Mouse (Mus musculus) heart, adult 9 months (tissue): ENCODE data around the gene Bicdl2.

Source experiments
- DNase-seq, 2 experiments: peaks; one replicate each; pipeline ENCODE4 v3.0.0; 2022; ENCODE audit warnings: low spot score in 2 of 2

Gene Bicdl2

DNA sequence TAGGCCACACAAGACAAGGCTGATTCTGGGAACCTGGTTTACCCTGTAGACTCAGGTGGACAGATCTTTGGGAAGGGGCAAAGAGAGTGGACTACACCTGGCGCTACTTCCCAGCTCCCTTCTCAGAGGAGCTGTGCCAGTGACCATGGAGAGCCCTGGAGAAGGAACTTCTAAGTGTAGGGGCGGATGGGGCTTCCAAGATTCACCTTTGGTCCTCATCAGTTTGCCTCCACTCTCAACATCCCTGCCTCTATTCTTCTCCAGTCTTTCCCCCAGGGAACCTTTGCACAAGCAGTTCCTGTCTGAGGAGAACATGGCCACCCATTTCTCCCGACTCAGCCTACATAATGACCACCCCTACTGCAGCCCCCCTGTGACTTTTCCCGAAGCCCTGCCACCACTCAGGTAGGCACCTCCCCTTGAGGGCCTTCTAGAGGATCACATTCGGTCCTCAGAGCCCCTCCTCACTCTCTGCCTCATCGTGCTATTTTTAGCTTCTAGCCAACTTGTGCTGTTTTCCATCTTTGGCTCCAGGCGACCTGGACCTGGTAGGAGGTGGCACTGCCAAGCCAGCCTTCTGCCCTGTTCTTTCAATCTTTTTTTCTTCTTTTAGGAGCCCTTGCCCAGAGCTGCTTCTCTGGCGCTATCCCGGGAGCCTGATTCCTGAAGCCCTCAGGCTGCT lies 14.1 kb downstream of the Bicdl2 start:
- peak; percentile 50 to 64 for DNase-seq

- DNase-seq = peak; percentile 64 to 75
Observed at GRCm38 (mm10) chr17:23675127-23675526, 14.8 kb downstream of the Bicdl2 start.

GRCm38 (mm10) chr17:23675564-23676281 lies 15.4 kb downstream of the Bicdl2 start:
- peak; percentile 46 to 56 for DNase-seq

DNA sequence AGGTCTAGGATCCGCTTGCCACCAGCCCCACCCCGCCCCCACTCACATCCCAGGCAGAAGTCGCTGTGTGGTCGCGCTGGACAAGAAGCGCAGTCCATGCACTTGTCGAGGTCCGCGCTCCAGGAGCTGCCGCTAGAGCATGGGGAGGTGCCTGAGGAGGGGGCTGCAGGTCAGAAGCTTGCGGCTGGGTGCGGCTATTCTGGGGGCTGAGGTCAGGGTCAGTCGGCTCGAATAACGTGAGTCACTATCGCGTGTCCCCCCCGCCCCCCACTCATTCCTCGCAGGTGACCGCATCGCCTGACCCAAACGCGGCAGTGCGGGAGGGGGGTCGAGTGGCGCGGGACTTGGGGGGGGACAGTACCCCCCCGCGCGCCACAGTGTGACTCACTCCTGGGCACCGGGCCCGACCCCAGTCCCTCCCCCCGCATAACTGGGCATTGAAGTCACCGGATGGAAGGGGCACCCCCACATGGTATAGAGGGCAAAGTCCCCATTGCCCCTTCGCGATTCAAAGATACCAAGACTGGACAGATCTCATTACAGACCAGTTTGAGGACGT lies 16.2 kb downstream of the Bicdl2 start:
- peak; percentile 40 to 61 for DNase-seq

DNA sequence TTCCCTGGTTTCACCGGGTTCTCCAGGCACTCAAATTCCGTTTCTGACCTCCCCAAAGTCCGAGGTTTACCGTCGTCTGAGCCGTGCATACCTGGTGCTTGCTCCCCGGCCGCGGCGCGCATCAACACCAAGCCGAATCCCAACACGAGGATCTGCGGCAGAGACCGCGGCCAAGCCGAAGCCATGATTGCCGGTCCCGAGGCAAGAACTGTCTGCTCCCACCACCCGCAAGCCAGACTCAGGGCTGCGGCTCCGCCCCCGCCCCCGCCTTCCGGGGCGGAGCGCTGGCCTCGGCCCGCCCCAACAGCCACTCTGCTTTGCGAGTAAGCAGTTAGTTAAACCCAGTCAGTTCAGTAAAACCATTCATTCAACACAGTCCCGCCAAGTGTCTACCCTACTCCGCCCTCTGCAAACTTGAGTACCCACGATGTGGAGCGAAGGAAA lies 17.0 kb downstream of the Bicdl2 start, which contains the start of gene Tnfrsf12a:
Gene Tnfrsf12a, minus strand, starts transcription at position 233 of the 444 bp plus-strand sequence.
- peak; percentile 85 to 89 for DNase-seq

GRCm38 (mm10) chr17:23679127-23679835 lies 19.0 kb downstream of the Bicdl2 start, which contains the start of gene Cldn6:
Gene Cldn6 (plus strand): TSS chr17:23679249.
- DNase-seq = no peak

GRCm38 (mm10) chr17:23680336-23680735 lies 20.0 kb downstream of the Bicdl2 start:
- no peak for DNase-seq

DNA sequence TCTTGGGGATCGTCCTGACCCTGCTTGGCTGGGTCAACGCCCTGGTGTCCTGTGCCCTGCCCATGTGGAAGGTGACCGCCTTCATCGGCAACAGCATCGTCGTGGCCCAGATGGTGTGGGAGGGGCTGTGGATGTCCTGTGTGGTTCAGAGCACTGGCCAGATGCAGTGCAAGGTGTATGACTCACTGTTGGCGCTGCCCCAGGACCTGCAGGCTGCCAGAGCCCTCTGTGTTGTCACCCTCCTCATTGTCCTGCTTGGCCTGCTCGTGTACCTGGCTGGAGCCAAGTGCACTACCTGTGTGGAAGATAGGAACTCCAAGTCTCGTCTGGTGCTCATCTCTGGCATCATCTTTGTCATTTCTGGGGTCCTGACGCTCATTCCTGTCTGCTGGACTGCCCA lies 20.8 kb downstream of the Bicdl2 start:
- no peak for DNase-seq

GRCm38 (mm10) chr17:23682092-23682491 lies 21.8 kb downstream of the Bicdl2 start:
- no peak for DNase-seq

DNA sequence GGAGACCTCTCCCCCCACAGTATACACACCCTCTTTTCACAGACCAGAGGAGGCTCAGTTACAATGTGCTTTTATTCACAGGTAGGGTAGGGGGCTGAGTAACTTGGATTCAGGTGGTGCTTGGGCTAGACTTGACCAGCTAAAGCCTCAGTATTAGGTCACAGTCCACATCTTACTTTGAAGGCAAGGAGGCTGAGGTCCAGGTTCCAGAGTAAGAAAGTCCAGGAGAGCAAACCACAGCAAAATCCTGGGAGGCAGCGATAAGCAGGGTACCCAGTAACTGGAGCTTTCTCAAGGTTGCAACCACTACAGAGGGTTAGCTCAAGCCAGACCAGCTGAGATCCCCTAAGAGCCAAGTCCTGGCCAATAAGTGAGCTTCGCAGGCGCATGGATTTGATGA lies 22.2 kb downstream of the Bicdl2 start:
- DNase-seq = no peak

- DNase-seq = no peak
Observed at GRCm38 (mm10) chr17:23683226-23683625, 22.9 kb downstream of the Bicdl2 start.

DNA sequence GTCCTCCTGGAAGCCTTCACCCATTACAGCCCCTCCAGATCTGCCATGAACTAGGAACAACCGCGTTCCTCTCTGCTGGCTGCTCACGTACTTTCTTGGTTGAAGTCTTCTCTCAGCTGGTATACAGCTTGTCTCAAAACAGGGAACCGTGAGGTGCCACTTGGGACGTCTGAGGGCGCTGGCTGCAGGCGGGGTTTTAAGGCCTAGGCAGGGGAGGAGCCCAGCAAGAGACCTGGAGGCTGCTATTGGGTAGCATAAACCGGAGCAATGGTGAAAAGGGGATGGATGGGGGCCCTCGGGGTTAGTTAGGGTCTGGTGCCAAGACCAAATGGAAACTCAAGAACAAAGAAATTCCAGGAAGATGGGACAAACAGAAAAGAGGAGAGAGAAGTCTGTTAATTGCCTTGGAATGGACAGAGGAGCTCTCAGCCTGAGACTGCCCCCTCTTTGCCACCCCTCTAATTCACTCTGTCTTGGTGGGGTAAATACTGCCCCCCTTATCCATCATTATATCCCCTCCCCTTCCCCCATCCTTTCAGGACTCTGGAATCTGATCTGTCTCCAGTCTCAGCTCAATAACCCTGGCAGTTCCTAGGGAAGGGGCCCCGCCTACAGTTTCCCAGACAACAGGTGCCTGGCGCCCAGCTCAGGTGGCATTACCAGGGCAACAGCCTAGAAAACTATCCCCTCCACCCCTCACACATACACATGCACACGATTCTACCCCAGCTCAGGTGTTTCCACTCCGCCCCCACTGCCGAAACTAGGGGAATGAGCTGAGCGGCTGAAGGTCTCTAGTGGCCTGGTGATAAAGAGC lies 23.8 kb downstream of the Bicdl2 start, which contains the start of gene Cldn9:
Gene Cldn9, minus strand, starts transcription at position 171 of the 817 bp plus-strand sequence.
- DNase-seq = no peak

DNA sequence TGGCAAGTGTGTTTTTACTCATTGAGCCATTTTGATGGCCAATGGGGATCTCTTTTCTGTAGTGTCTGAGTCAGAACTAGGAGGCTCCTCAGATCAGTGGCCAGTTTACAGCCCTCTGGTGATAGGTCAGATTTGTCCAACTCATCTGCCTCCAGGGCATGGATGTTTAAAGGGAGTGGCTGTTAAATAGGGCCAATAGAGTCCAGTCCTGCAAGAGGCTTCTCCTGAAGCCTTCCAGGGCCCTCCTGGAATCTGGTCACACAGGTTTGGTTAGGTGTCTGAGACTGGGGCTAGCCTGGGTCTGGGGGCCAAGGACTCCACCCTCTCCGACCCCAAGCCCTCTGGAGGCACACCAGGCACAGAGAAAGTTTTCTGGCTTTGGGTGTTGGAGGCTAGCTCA lies 34.2 kb downstream of the Bicdl2 start:
- no peak for DNase-seq

GRCm38 (mm10) chr17:23695801-23696200 lies 35.5 kb downstream of the Bicdl2 start:
- DNase-seq = no peak

GRCm38 (mm10) chr17:23699131-23700077 lies 39.1 kb downstream of the Bicdl2 start:
- DNase-seq = peak; percentile 32 to 51

DNA sequence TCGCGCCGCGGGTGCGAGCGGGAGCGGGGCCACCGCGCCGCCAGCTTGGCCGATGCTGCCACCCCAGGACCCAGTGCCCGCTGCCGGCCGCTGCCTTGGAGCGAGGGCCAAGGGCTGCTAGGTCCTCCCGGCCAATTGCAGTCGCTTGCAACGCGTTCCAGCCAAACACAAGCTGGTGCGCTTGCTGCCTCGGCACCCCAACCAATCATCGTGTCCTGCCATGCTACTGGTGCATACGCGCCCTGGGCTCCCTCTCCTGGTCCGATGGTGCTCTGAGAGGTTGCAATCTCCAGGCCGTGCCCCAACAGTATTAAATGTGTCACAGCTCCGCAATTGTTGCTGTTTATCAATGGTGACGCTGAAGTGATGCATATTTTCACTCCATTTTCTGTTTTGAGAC lies 39.8 kb downstream of the Bicdl2 start:
- DNase-seq = peak; percentile 90 to 92

DNA sequence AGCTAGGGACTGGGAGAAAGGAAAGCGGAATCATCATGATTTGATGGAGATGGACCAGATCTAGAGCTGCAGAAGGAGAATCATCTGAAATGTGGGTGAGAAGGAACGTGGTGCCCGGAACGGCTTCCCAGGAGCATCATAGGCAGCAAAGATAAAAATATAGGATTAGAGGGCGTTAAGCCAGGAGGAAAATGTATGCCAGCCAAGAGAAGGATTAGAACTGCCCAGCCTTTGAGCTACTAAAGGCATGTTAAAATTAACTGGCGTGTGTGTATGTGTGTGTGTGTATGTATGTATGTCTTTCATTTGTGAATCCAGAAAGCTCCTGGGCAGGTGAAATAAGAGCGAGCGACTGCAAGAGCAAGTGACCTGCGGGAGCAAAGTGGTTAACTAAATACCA lies 43.0 kb downstream of the Bicdl2 start:
- DNase-seq = no peak

- DNase-seq = no peak
Observed at GRCm38 (mm10) chr17:23704741-23705140, 44.4 kb downstream of the Bicdl2 start.

- DNase-seq = no peak
Observed at GRCm38 (mm10) chr17:23705525-23706104, 45.3 kb downstream of the Bicdl2 start.

DNA sequence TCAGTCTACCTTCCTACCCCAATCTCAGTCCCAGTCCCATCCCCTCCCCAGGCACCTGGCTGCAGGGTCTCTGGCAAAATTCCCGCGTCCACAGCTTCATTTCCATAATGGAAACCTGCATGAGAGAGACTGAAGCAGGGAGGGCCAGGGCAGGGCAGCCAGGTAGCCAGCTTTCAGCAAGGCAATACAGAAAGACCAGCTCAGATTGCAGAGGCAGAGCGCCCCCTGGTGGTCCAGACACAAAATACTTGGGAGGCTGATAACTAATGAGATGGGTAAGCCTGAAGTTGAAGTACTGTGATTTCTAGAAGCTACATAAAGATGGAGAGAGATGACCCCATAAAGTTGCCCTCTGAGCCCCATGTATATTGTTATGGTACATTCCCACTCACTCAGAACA lies 45.9 kb downstream of the Bicdl2 start:
- DNase-seq = peak; percentile 36 to 41
